Mouse (Mus musculus) liver, embryonic 16.5 days (tissue): ENCODE results near the gene Sox8. TPM values are rescaled to one million over a fixed set of nuclear protein-coding genes. Genes with fewer than 3 reads are reported as not detected.

ENCODE experiments used
- ATAC-seq: fragments of 200-750 bp; cut with Nextera tagmentation; 2 replicates; pipeline ENCODE4 v1.8.0; 2017; ENCODE audit warnings: low read depth, mild to moderate bottlenecking, moderate number of reproducible peaks, moderate library complexity
- H3K27ac ChIP-seq: fragments of 300-500 bp; sonication (generic); 2 replicates; pipeline ENCODE4 v1.5.1; 2014; ENCODE audit warnings: mild to moderate bottlenecking, low read length
- H3K27me3 ChIP-seq: fragments of 300-500 bp; sonication (generic); 2 replicates; pipeline ENCODE4 v1.6.1; 2014; ENCODE audit warnings: low read depth, low read length, mixed read lengths; ENCODE audit not compliant: control insufficient read depth, insufficient read depth
- H3K36me3 ChIP-seq: fragments of 300-500 bp; sonication (generic); 2 replicates; pipeline ENCODE4 v1.6.1; 2014; ENCODE audit warnings: mild to moderate bottlenecking; ENCODE audit not compliant: control insufficient read depth, insufficient read depth
- H3K4me1 ChIP-seq: fragments of 300-500 bp; sonication (generic); 2 replicates; pipeline ENCODE4 v1.6.1; 2014; ENCODE audit warnings: low read depth, low read length, mixed read lengths; ENCODE audit not compliant: control insufficient read depth
- H3K4me2 ChIP-seq: fragments of 300-500 bp; sonication (generic); 2 replicates; pipeline ENCODE4 v1.6.1; 2014; ENCODE audit warnings: low read depth, low read length, mixed read lengths
- H3K4me3 ChIP-seq: fragments of 300-500 bp; sonication (generic); 2 replicates; pipeline ENCODE4 v1.5.1; 2014; ENCODE audit warnings: low read depth, mild to moderate bottlenecking, low read length
- H3K9ac ChIP-seq: fragments of 300-500 bp; sonication (generic); 2 replicates; pipeline ENCODE4 v1.6.1; 2014; ENCODE audit warnings: low read depth, low read length
- H3K9me3 ChIP-seq: fragments of 300-500 bp; sonication (generic); replicated peaks from 2 replicates; pipeline ENCODE4 v1.6.1; 2016; ENCODE audit warnings: low read length; ENCODE audit not compliant: control insufficient read depth
- WGBS: fragments of 180-500 bp; shearing (Covaris S2); extraction: QIAGEN DNeasy Blood & Tissue Kit; methylation state at CpG from one replicate; pipeline ENCODE4 v1.1.7; 2014; ENCODE audit not compliant: insufficient replicate concordance; 5-methylcytosine and 5-hydroxymethylcytosine counted together
- polyA plus RNA-seq: library from polyadenylated mRNA; unstranded; fragments of >200 nt; fragmentation: Nextera tagmentation; extraction: Ambion mirVana; gene quantifications from 2 replicates; pipeline ENCODE4 v1.2.1, GENCODE M21; 2015

Sox8 gene
- polyA plus RNA-seq, 1 experiment from 2014 or later: 0.34 TPM

DNA sequence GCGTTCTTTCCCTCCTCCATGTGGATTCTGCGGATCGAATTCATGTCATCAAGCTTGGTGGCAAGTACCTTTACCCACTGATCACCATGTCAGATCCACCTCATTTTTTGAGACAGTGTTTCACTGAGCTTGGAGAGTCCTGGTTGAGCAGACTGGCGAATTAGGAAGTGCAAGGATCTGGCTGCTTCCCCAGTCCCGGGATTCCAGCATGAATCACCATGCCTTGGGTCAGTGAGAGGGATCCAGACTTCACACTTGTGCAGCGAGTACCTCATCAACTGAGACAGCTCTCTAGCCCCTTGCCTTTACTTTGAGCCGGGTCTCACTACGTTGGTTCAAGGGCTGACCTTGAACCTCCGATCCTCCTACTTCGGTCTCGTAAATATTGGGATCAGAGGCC, 19.2 kb downstream of the Sox8 start:
- 62% methylated on average over 11 of the region's 11 CpGs for WGBS
- Histone ChIP-seq H3K4me1 (no peaks in the 10 kb centered on the region), H3K4me2 (no peak overlapping the region), H3K9me3 (no peaks in the 10 kb centered on the region), H3K27ac (no peak overlapping the region), H3K9ac (no peak overlapping the region), H3K36me3 (no peaks in the 10 kb centered on the region), H3K4me3 (no peak overlapping the region), H3K27me3 (peaks cover 15% of the 10 kb centered on the region)
- ATAC-seq: no peak

DNA sequence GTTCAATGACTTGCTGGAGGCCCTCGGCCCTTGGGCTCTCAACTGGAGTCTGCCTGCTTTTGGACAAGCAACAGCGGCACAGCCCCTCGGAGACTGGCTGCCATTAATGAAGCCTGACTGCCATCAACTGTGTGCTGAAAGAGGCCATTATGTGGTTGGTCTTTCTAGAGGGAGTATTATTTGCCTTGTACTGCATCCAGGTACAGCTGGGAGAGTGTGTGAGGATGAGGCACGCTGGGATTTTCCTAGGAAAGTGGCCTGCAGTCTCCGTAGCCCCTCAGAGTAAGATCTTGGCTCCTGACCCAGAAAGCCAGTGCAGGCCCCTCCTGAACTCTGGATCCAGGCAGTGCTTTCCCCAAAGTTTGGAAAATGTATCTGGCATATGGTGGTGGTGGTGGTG, 20.5 kb downstream of the Sox8 start:
- Histone ChIP-seq H3K4me2 (no peak overlapping the region), H3K4me1 (no peaks in the 10 kb centered on the region), H3K27ac (no peak overlapping the region), H3K27me3 (peaks cover 2% of the 10 kb centered on the region), H3K4me3 (no peak overlapping the region), H3K9ac (no peak overlapping the region), H3K36me3 (no peaks in the 10 kb centered on the region), H3K9me3 (no peaks in the 10 kb centered on the region)
- ATAC-seq: no peak
- WGBS: 67% methylated on average over 5 of the region's 5 CpGs

DNA sequence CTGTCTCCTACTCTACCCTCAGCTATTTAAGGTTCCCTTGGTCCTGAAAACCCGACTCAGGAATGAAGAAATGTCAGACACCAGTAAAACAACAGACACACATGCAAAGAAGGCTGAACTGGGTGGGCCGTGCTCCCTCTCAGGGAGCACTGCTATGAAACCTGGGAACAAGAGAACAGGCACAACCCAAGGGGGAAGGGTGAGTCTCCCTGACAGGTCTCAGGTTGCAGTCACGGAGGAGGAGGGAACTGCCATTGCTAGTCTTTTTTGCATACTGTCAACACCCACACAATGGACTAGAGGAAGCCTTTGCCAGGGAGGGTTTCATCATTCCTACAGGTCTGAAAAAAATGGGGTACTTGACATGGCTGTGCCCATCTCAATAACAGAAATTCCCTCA, 23.5 kb downstream of the Sox8 start:
- Histone ChIP-seq H3K9me3 (no peaks in the 10 kb centered on the region), H3K27me3 (no peaks in the 10 kb centered on the region), H3K4me2 (no peak overlapping the region), H3K4me3 (no peak overlapping the region), H3K4me1 (no peaks in the 10 kb centered on the region), H3K9ac (no peak overlapping the region), H3K27ac (no peak overlapping the region), H3K36me3 (no peaks in the 10 kb centered on the region)
- ATAC-seq: no peak
- WGBS: 35% methylated on average over 3 of the region's 3 CpGs

DNA sequence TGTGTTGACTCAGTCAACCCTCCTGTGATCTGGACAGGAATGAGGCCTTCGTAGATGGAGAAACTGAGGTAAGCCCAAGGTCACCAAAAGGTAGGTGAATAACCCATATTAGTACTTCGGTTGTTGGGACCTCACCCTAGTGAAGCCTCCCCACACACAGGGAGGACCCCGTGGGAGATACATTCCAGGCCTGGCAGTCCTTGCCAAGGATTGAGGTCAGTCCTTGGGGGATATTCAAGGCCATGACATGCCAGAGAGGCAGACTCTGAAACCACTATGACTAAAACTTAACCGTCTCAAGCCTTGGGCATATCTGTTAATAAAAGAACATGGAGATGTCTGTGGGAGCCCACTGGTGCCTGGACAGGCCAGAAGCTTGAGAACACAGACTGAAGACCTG, 28.7 kb downstream of the Sox8 start:
- Histone ChIP-seq H3K4me1 (no peaks in the 10 kb centered on the region), H3K4me2 (no peak overlapping the region), H3K27ac (no peak overlapping the region), H3K36me3 (no peaks in the 10 kb centered on the region), H3K4me3 (no peak overlapping the region), H3K27me3 (no peaks in the 10 kb centered on the region), H3K9ac (no peak overlapping the region), H3K9me3 (no peaks in the 10 kb centered on the region)
- WGBS: 48% methylated on average over 4 of the region's 4 CpGs
- no peak for ATAC-seq

DNA sequence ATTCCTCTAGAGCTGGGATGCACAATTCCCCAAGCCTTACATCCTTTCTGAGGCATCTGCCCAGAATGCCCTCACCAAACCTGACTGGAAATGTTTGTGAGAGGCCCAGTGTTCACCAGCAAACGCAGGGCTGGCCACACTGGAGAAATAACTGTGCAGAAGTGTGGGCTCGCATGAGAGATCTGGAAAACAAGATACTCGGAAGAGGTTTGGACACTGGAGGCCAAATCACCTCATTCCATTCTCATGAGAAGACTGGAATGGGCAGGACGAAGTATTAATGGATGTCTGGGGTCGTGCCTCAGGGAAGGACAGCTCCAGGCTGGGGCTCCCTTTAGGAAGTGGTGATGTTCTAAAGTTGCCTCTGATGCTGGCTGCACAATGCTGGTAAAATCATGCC, 29.8 kb downstream of the Sox8 start:
- Histone ChIP-seq H3K4me3 (no peak overlapping the region), H3K27me3 (no peaks in the 10 kb centered on the region), H3K36me3 (no peaks in the 10 kb centered on the region), H3K9me3 (no peaks in the 10 kb centered on the region), H3K4me1 (no peaks in the 10 kb centered on the region), H3K4me2 (no peak overlapping the region), H3K27ac (no peak overlapping the region), H3K9ac (no peak overlapping the region)
- 43% methylated on average over 5 of the region's 5 CpGs for WGBS
- ATAC-seq: no peak

DNA sequence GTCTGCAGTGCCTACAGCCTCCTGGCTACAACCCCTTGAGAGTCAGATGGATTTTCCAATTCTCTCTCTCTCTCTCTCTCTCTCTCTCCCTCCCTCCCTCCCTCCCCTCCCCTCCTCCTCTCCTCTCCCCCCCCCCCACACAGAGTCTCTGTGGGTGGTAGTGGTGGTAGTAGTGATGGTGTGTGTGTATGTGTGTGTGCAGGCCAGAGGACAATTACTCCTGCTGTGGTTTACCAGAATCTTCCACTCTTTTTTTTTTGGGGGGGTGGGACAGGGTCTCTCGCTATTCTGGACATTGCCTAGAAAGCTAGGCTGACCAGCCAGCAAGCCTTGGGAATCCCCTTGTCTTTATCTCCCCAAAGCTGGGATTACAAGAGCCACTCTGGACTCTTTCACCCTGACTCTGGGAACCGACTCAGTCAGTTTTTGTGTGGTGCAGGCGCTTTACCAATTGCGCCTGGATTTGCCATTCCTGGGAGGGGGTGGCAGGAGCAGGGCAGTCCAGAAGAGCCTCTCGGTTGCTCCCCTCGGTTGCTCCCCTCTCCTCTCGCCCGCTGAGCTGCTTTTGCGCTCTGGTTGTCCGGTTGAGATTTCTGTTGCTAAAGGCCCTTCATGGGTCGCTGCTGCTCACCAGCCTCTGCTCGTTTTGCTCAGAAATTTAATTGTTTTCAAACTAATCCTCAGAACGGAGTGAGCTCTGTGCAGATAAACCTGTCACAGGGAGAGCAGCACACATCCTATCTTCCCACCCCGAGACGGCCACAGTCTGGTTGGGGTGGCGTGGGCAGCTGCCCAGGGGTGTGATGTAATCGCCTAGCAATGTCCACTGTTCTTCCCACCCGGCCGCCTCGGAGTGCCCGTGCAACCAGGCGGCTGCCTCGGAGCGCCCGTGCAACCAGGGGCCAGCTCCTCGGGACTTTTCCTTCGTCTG, 31.3 kb downstream of the Sox8 start:
- H3K27me3 ChIP-seq: no peaks in the 10 kb centered on the region
- no peaks in the 10 kb centered on the region for H3K9me3 ChIP-seq
- no peak overlapping the region for H3K9ac ChIP-seq
- no peaks in the 10 kb centered on the region for H3K36me3 ChIP-seq
- H3K4me1 ChIP-seq: no peaks in the 10 kb centered on the region
- no peak for ATAC-seq
- WGBS: 47% methylated on average over 27 of the region's 27 CpGs
- no peak overlapping the region for H3K4me2 ChIP-seq
- H3K27ac ChIP-seq: no peak overlapping the region
- no peak overlapping the region for H3K4me3 ChIP-seq

DNA sequence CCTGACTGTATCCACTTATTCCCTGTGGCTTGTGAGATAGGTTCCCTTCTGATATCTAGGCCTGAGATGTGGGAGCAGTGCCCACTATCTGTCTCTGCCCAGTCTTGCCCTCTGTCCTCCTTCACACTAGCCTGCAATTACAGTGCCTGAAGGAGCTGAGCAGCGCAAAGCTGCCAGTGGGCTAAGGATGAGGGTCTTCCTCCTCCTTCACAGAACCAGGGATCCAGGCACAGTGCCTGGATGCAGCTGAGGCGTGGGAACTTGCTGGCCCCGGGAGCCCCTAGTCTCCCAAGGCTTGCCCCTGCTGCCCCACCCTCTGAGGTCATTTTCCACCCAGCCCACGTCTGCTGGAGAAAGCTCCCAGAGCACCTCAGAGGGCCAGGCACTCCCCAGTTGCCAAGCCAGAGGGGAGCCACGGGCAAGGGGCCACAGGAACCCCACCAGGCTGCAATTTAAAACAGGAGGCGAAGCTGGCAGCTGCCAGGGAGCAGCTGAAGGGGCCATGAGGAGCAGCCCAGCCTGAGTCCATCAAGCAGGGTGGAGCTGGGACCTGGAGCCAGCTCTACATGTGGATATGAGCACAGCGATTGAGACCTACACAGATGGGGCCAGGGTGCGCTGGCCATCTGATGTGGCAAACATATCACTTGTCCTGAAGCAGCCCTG, 40.0 kb downstream of the Sox8 start:
- WGBS: 49% methylated on average over 8 of the region's 8 CpGs
- Histone ChIP-seq H3K9ac (no peak overlapping the region), H3K9me3 (no peaks in the 10 kb centered on the region), H3K4me1 (no peaks in the 10 kb centered on the region), H3K4me2 (no peak overlapping the region), H3K36me3 (no peaks in the 10 kb centered on the region), H3K4me3 (no peak overlapping the region), H3K27ac (no peak overlapping the region), H3K27me3 (no peaks in the 10 kb centered on the region; the same call in 1 of the 2 replicates)
- no peak for ATAC-seq

DNA sequence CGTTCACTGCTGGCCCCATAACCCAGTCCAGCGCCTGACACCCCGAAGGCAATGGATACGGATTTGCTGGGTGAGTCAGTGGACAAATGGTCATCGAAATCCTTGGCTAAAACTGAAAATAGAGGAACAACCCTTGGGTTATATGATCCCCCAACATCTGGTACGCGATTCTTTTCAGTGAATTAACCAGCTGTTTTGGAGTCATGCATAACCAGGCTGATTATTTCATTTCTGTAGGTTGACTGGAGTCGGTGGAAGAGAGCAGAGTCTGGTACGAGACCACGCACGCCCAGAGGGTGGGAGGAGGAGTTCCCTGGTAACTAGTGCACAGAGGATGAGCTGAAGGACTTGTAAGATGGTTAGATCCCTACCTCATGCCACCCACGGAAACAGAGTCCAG, 48.4 kb downstream of the Sox8 start:
- Histone ChIP-seq H3K4me1 (no peaks in the 10 kb centered on the region), H3K4me3 (no peak overlapping the region), H3K27ac (no peak overlapping the region), H3K4me2 (no peak overlapping the region), H3K36me3 (no peaks in the 10 kb centered on the region), H3K9ac (no peak overlapping the region), H3K9me3 (no peaks in the 10 kb centered on the region), H3K27me3 (no peaks in the 10 kb centered on the region)
- no peak for ATAC-seq
- WGBS: 67% methylated on average over 12 of the region's 12 CpGs

DNA sequence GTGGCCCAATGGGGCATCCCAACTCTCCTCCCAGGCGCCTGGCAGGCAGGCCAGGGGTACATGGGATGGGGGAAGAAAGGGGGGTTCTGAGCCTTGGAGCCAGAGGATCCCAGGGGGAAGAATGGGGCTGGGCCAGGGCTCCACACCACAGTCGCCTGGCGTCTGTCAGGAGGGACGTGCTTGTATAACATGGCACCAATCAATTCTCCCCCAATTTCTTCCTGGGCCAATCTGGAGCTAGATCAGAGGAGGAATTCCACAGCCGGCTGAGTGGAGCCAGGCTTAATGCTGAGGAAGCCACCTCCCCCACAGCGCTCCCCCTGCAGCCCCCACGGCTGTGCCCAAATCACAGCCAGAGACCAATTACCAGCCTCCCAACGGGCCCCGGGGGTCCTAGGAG, 50.0 kb downstream of the Sox8 start:
- H3K9ac ChIP-seq: no peak overlapping the region
- no peaks in the 10 kb centered on the region for H3K9me3 ChIP-seq
- no peak overlapping the region for H3K27ac ChIP-seq
- ATAC-seq: no peak
- no peak overlapping the region for H3K4me2 ChIP-seq
- no peaks in the 10 kb centered on the region for H3K27me3 ChIP-seq
- no peak overlapping the region for H3K4me3 ChIP-seq
- no peaks in the 10 kb centered on the region for H3K4me1 ChIP-seq
- 41% methylated on average over 9 of the region's 9 CpGs for WGBS
- H3K36me3 ChIP-seq: no peaks in the 10 kb centered on the region
